Mouse (Mus musculus) left cerebral cortex, postnatal 14 days (tissue): Measurements from ENCODE around the gene Hmgcl. TPM values are rescaled to one million over a fixed set of nuclear protein-coding genes. Genes with fewer than 3 reads are reported as not detected.

Experiments
- DNase-seq, 2 experiments: peaks; one replicate each; pipeline ENCODE4 v3.0.0; 2021 to 2022; ENCODE audit warnings: low spot score in 2 of 2, mixed read lengths in 1 of 2
- intact Hi-C: fragments of 180-260 bp; cut with DNase I; formaldehyde crosslinking; loops from one replicate; pipeline ENCODE4 v1.15.1; 2025
- long read RNA-seq, 2 experiments: library from polyadenylated mRNA; stranded (forward); transcript quantifications; one replicate each; pipeline ENCODE4 v2.0.0; 2021
- total RNA-seq, 2 experiments: library from RNA; stranded (reverse); gene quantifications; 2 replicates each; pipeline ENCODE4 v1.2.3; 2021

The Hmgcl gene
- total RNA-seq = 10 to 100 TPM; 28.3 to 30.9 TPM
- long read RNA-seq, experiment 1, transcript Hmgcl-201 (9 exons, 1,418 nt) = major isoform, 100 of 119 reads
- long read RNA-seq, experiment 1, partial matches to known transcripts = 5 of 119 reads
- long read RNA-seq, experiment 1, other reads (novel, unspliced or antisense) = 14 of 119 reads
- long read RNA-seq, experiment 2, transcript Hmgcl-201 (9 exons, 1,418 nt) = major isoform, 97 of 119 reads
- long read RNA-seq, experiment 2, partial matches to known transcripts = 8 of 119 reads
- long read RNA-seq, experiment 2, other reads (novel, unspliced or antisense) = 14 of 119 reads

DNA sequence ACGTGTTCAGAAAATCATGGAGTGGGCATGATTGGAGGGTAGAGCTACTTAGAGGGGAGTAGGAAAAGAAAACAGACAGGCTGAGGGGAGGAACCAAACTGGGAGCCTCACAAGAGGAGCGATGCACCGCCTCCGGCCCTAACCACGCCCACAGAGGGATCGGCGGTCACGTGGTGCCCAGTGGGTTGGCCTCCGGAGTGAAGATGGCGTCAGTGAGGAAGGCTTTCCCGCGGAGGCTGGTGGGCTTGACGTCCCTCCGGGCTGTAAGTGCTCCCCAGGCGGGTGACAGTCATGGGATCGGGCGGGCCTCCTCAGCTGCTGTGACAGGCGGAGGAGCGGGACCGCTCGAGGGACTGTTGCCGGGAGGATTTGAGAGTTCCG is at the start of gene Hmgcl:
Gene Hmgcl (plus strand): TSS at position 171 of the 381 bp plus-strand sequence.
- peak; percentile 94 to 97 for DNase-seq
- intact Hi-C loops = no loop called here

DNA sequence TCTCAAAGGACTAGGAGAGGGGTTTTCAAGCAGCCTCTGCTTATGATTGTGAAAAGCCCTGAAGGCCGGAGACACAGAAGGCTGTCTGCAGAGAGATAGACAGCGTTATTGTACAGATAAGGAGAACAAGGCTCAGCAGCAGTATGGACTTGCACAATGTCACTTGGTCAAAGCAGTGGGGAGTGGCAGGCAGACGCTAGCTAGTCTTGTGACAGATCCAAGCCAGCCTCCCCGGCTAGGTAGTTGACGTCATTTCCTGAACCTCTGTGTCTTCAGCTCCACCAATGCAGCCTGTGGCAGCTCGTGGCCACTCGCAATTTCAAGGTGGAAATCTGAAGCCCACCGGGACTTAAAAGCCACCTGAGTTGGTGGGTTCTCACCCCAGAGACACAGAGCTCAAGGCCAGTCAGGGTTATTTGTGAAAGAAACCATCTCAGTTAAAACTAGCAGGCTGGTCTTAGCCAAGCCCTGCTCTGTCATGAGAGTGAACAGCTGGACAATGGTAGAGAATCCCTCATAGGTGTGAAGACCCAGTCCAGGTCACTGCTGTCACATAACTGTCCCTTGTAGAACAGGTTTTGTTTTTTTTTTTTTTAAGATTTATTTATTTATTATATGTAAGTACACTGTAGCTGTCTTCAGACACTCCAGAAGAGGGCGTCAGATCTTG is 47.7 kb upstream of the Hmgcl start:
- intact Hi-C loops = no loop called here

GRCm38 (mm10) chr4:135899050-135899448 is 47.2 kb upstream of the Hmgcl start:
- DNase-seq = no peak
- intact Hi-C loops = no loop called here

More for the DNA sequence above, 47.7 kb upstream of the Hmgcl start:
- no peak for DNase-seq

GRCm38 (mm10) chr4:135900008-135900407 is 46.2 kb upstream of the Hmgcl start:
- DNase-seq = no peak
- intact Hi-C loops = no loop called here

GRCm38 (mm10) chr4:135902606-135903242 is 43.5 kb upstream of the Hmgcl start:
- intact Hi-C loops = no loop called here

DNA sequence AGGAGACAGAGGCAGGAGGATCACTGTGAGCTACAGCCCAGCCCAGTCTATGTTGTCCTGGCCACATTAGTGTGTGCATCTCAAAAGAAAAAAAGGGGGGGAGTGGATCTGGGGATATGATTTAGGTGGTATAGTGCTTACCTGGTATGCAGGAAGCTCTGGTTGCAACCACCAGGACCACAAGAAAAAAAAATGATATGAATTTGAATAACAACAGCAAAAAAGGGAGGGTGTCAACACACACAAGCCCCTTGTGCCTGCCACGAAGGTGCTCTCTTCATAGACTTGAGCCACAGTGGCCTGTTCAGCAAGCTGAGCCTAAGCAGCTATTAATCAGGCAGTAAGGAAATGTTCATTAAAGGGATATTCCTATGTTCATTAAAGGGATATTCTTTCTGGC is 41.4 kb upstream of the Hmgcl start:
- DNase-seq = no peak
- intact Hi-C loops = no loop called here

More at GRCm38 (mm10) chr4:135902606-135903242, 43.5 kb upstream of the Hmgcl start:
- DNase-seq = no peak

DNA sequence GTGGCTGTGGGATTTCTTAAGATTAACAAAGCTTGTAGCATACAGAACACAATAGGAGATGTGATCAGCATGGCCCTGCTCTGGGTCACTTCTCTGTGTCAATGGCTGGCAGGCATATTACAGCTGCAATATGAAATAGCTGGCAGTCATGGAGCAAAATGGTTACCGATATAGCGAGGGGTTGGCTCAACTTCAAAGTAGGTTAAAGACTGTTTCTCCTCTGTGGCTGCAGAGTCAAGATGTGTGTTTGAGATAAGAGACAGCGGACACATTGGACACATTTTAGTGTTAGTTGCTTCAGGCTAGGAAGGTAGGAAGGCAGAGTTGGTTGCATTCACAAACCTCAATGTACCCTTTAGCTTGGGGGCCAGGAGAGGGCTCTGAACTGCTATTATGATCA is 39.6 kb upstream of the Hmgcl start:
- DNase-seq = no peak
- intact Hi-C loops = no loop called here

DNA sequence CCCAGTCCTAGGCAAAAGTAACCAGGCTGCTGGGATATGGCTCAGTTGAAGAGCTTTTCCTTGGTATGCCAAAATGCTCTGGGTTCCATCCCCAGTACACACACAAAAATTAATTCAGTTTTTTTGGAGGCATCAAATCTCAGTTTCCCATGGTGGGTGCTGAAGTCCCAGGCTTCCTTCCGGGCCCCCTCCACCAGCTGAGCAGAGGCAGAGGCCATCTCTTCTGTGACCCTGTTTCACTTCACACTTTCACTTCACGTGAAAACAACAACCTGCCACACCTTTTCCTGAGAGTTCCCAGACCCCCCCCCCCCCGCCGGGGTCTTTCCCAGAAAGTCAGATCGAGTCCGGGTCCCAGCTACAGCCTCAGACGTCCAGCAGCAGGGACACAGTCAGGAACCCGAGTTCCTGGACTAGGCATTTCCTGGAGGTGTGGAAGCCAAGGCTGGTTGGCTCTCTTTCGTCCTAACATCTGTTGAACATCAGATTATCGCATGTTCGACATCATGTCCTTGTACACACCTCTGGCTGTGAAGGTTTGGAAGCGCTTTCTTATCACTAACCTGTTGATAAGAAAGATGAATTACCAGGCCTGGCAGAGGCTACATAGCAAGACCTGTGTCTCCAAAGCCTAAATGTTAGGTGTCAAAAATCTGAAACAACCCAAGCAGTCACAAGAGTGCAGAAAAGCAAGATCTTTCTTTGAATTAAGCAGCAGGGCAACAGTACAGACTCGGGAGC is 36.8 kb upstream of the Hmgcl start:
- DNase-seq = no peak
- intact Hi-C loops = no loop called here

DNA sequence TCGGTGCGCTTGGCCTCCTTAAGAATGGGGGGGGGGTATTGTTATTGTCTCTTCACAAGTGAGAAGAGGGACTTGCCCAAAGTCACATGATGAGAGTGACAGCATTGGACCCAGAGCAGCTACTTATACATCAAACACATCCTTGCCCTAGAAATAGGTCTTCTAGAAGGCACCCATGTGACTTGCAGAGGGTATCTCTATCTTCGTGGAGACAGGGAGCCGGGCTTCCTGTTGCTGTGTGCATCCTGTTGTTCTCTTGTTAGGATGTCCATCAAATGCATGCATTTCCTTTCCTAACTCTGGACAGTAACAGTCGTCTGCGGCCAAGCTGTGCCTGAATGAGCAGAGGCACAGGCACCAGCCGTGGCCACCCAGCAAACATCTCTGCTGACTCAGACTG is 34.7 kb upstream of the Hmgcl start:
- intact Hi-C loops = no loop called here
- no peak for DNase-seq

DNA sequence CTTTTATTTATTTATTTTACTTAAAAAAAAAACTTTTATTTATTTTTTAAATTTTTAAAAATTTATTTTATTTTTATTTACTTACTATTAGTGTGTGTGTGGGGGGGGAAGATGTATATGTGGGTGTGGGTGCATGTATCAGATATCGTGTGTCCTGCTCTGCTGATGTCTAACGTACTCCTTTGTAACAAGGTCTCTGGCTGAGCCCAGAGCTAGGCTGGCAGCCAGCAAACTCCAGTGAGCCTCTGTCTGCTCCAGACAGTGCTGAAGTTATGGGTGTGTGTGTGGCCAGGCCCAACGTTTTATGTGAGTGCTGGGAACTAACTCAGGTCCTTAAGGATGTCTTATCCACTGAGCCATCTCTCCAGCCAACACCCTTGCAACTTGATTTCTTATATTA is 34.1 kb upstream of the Hmgcl start:
- intact Hi-C loops = no loop called here
- no peak for DNase-seq

GRCm38 (mm10) chr4:135912835-135913234 is 33.4 kb upstream of the Hmgcl start:
- intact Hi-C loops = no loop called here
- DNase-seq = no peak

DNA sequence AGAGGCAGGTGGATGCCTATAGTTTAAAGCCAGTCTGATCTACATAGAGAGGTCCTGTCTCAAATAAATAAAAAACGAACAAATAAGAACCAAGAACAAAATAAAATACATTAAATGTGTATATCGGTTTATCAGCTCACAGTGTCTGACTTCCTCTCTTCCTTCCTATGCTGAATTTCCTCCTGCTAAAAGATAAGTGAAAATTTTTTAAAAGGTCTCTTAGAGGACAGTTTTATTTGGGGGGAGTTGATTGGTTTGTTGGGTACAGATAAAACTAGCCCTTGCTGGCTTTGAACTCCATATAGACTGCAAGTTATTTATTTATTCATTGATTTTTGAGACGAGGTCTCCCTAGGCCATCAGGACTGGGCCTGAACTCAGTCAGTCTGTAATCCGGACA is 32.8 kb upstream of the Hmgcl start:
- DNase-seq = no peak
- intact Hi-C loops = no loop called here

- intact Hi-C loops = no loop called here
- DNase-seq = no peak
Observed at GRCm38 (mm10) chr4:135918635-135919279, 27.5 kb upstream of the Hmgcl start.

- DNase-seq = no peak
- intact Hi-C loops = no loop called here
Observed at GRCm38 (mm10) chr4:135919280-135919639, 27.0 kb upstream of the Hmgcl start.

GRCm38 (mm10) chr4:135920304-135921241 is 25.7 kb upstream of the Hmgcl start, which contains the start of gene Fuca1:
Gene Fuca1 (plus strand): TSS chr4:135920735.
- peak; percentile 96 for DNase-seq
- intact Hi-C loops = loop anchor here (1.0 kb wide), 1 partner anchor 30 kb away; no protein-coding TSS in a partner anchor

DNA sequence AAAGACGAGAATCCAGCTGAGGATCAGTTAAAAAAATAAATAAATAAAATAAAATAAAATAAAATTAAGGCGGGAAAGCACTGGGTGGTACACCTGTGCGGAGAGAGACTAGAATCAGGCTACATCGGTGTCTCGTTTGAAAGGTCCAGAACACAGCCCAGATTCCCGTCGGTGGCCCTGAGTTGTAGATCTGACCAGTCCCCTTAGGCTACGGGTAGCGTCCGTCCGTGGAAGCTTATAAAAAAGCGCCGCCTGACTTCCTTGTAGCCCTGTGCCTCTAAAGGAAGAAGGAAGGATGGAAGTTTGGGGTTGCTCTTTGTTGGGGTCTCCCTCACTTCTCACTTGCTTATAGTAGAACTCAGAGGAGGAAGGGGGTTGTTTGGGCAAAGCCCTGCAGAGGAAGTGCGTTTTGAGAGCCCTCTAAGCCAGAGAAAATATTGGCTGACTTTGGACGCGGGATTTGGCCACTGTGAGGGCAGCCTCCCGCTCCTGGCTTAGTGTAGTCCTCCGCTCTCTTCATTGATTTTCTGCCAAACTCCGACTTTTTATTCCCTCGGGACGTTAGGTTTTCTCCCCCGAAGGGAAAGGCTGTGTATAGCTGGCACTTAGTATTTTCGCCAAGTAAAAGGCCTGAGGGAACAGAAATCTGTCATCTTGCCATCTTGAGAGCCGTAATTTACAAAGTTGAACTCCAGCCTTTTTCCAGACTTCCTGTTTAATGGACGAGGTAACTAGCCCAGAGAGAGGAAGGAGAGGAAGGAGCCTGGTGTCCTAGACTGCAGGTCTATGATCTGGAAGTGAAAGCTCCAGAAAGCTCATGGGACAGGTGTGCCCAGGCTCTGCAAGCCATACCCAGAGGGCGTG is 24.8 kb upstream of the Hmgcl start:
- intact Hi-C loops = no loop called here
- DNase-seq = no peak

- intact Hi-C loops = no loop called here
- no peak for DNase-seq
Observed at GRCm38 (mm10) chr4:135922190-135922589, 24.1 kb upstream of the Hmgcl start.

DNA sequence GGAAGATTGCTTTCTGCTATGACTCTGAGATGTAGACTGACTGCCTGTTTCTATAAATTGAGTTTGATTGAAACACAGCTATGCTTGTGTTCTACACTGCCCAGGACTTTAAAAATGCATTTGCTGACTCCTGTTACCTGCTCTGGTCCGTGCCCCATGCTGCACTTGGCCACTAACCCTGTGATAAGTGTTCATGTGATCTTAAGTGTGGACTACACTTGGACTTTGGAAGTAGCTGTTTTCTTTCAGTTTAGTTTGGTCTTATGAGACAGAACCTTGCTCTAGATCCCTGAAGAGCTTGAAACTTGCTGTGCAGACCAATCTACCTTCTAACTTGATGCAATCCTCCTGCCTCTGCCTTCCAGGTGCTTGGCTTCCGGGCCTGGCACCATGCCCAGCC is 21.8 kb upstream of the Hmgcl start:
- intact Hi-C loops = no loop called here
- DNase-seq = no peak
